Mouse (Mus musculus) spleen, postnatal 36 days (tissue): Measurements from ENCODE around the gene Abhd12b.

ENCODE experiments used
- DNase-seq, 2 experiments: peaks; one replicate each; pipeline ENCODE4 v3.0.0; 2022; ENCODE audit warnings: low spot score in 2 of 2, mixed read lengths in 1 of 2

The Abhd12b gene

DNA sequence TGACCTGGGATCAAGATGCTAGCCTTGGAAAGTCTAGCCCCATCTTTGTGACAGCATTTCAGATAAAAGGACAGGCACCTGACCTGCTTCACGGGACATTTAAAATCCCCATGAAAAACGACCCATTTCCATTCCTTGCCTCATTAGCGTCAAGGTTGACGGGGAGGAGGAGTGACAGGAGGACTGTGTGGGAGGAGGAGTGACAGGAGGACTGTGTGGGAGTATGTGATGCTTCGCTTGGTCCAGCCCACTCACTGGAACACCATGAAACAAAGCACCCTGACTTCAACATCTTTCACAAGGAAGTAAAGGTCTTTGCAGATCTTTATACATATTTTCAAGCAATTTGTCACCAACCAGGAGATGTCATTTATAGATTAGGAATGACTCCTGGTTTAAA is 54.3 kb downstream of the Abhd12b start:
- no peak for DNase-seq

GRCm38 (mm10) chr12:70212501-70212900 is 58.6 kb downstream of the Abhd12b start:
- no peak for DNase-seq

- DNase-seq: no peak
Measured at GRCm38 (mm10) chr12:70213601-70214000, 59.7 kb downstream of the Abhd12b start.

DNA sequence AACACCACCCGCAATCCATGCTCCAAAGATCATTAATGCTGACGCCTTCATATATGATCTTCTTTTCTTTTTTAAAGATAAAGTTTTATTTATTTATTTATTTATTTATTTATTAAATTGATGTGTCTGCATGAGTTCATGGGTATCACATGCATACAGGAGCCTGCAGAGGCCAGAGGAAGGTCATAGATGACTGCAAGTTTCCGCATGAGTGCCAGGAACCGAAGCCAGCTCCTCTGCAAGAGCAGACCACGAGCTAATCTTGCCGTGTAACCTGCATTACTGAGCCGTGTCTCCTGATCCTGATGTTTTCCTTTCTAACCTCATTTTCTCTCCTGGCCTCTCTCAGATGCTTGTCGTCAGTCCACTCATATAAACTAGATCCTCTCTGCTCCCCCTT is 60.3 kb downstream of the Abhd12b start:
- no peak for DNase-seq

DNA sequence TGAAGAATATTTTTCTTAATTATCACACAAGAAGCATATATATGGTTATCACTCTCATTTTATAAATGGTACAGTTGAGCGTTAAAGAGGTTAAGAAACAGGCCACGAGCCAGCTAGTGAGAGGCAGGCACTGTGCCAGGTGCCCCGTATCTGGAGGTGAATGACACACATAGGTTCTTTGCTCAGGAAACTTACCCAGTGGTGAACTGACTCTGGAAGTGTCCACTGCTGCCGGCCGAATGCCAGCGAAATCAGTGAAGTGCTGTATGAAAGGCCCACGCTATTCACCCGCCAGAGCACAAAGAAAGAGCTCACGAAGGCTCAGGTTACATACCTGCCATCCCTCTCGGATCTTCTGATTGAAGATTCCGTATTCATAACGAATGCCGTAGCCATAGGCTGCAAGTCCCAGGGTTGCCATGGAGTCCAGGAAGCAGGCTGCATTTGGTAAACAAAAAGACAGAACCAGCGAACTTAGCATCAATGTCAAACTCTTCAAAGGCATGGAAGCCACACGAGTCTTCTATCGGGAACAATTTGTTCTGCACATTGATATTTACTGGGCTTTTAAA is 62.4 kb downstream of the Abhd12b start:
- DNase-seq: no peak

GRCm38 (mm10) chr12:70218795-70219540 is 65.0 kb downstream of the Abhd12b start:
- peak; percentile 17 to 37 for DNase-seq

- no peak for DNase-seq
Measured at GRCm38 (mm10) chr12:70221425-70221824, 67.5 kb downstream of the Abhd12b start.

DNA sequence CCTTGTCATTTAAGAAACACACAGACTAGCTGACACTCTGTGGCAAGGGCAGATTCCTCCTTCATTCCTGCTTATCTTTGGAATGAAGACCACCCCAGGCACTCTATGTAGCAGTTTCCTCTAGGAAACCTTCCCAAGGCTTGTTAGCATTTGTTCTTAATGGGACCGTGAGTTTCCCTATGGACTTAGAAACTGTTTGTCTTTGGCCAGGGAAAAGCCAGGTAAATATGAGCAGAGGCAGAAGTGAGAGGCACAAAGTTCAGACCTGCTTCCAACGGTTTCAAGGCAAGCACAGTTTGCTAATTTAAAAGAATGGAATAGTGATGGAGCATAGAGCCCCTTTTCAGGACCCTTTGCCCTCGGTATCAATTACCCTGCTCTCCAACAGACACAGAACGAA is 69.4 kb downstream of the Abhd12b start:
- DNase-seq: no peak

DNA sequence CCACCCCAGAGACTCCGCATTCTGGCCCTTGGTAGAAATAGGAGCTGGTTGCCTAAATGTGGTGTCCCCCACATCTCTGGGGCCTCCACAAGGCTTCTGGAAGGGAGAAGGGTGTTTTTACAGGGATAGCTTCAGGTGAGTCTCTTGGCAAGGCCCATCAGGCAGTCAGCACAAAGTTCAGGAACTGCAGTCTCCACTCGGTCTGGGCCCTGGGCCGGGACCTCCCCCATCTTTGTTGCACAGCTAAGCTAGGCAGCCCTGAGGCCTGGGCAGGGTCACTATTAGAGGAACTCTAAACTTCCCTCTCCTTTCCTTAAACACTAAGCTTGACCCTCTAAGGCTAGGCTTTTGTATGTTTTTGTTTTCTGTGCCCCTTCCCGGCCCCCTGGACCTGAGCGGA is 72.7 kb downstream of the Abhd12b start:
- DNase-seq: no peak

GRCm38 (mm10) chr12:70227121-70227932 is 73.4 kb downstream of the Abhd12b start:
- DNase-seq: peak; percentile 64 to 72

DNA sequence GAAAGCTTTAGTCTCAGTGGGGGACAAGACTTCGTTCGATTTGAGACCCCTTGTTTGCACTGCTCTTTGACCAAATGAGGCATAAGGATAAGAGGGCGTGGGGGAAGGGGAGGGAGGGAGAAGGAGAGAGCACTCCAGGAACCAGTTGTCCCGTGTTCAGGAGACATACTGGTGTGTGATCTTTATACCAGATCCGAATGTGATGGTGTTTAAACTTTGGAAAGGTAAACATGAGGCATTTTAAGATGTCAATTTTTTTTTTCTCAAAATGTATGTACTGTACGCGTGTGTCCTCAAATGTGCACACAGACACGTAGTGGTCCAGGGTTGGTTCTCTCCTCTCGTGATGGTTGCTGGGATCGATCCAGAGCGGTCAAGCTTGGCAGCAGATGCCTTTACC is 74.2 kb downstream of the Abhd12b start:
- DNase-seq: no peak

- no peak for DNase-seq
Measured at GRCm38 (mm10) chr12:70231294-70231693, 77.4 kb downstream of the Abhd12b start, which contains the start of gene Pygl. TSS of gene Pygl (minus strand) at chr12:70231488.

DNA sequence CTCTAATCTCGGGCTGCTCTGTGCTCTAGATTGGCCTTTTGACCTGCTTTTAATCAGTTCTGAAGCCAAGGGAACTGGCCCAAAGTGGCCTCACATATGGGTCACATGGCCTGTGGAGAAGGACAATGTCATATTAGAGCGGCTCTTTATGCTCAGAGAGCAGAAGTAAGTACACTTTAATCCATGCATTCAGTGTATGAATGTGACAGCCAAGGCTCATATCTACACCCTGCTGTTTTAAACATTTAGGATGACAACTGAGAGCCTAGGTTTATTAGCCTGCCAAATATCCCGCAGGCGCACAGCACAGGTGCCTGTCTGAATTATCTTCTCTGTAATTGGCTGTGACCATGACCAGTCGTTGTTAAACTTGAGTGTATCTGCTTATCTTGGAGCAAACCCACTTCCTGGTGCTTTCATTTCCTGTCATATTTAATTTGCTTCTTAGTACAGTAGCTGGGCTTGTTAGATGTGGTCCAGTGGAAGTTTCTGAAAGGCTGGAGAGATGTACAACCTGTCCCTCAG is 78.1 kb downstream of the Abhd12b start:
- no peak for DNase-seq
